Mouse (Mus musculus) heart, postnatal 0 days (tissue): ENCODE data around the gene Men1.
A peak's percentile ranks its signal among the peaks of the same experiment; 100 is the strongest.

Experiments used
- CTCF ChIP-seq: IDR thresholded peaks from 2 replicates; pipeline ENCODE4 v1.5.1; 2016; ENCODE audit warnings: antibody characterized with exemption, control low read depth, low read depth
- EP300 ChIP-seq: IDR thresholded peaks from 2 replicates; pipeline ENCODE4 v1.6.1; 2016; ENCODE audit warnings: antibody characterized with exemption, low read depth

GRCm38 (mm10) chr19:6334673-6335457, at the start of gene Men1:
- peak; percentile 40; the same call in 1 of the 2 replicates for TF ChIP-seq CTCF
- no peak for TF ChIP-seq EP300
